Mouse (Mus musculus): Measurements from ENCODE around the gene Gde1. TPM values are rescaled to one million over a fixed set of nuclear protein-coding genes. Genes with fewer than 3 reads are reported as not detected.
A peak's percentile ranks its signal among the peaks of the same experiment; 100 is the strongest.

Gde1 gene
- polyA plus RNA-seq, 1 experiment from 2014 or later: 81.1 TPM

GRCm38 (mm10) chr7:118704001-118704850 lies 1.4 kb downstream of the Gde1 start:
- WGBS: 83% methylated on average over 9 of the region's 9 CpGs
- no peaks in the 10 kb centered on the region for H3K9me3 ChIP-seq (replicated peaks; ENCODE audit: control insufficient read depth, low read length)
- DNase-seq (ENCODE audit: low spot score) (no peak), ATAC-seq (replicated peaks; ENCODE audit: insufficient number of reproducible peaks, low FRiP score, low TSS enrichment, low read depth) (no peak)
- peaks cover 2% of the 10 kb centered on the region; the same call in 1 of the 2 replicates for H3K4me1 ChIP-seq (ENCODE audit: control insufficient read depth, insufficient read depth, low read length)
- H3K36me3 ChIP-seq (replicated peaks; ENCODE audit: control insufficient read depth, insufficient read depth, low read depth, low read length): no peaks in the 10 kb centered on the region
- no peak overlapping the region for H3K27ac ChIP-seq (replicated peaks; ENCODE audit: low read depth, low read length)
- no peaks in the 10 kb centered on the region for H3K27me3 ChIP-seq (ENCODE audit: control insufficient read depth, insufficient read depth, low read length)
- H3K4me2 ChIP-seq (ENCODE audit: low read depth, low read length): peak overlapping the region; percentile 19; the same call in 1 of the 2 replicates
- no peak overlapping the region for H3K9ac ChIP-seq (replicated peaks; ENCODE audit: low read length)
- H3K4me3 ChIP-seq (ENCODE audit: low read depth, low read length): peak overlapping the region; percentile 90

DNA sequence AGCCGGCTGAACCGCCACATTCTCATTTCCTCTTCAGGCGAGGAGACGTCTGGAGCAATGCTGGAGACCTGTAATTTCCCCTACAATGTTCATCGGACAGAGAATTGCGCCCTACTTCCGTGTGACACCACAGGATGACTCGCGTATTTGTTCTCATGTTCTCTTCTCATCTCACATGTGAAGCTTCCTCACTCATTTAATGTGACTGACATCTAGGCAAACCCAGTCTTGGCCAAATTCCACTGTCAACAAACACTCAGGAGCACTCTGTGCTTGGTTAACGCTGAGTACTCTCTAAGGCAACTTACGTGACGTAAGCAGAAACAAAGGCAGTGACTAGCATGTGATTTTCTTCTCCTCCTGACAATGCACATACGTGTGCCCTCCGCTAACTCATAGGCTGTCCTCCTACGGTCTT lies 2.4 kb downstream of the Gde1 start:
- H3K4me1 ChIP-seq (ENCODE audit: control insufficient read depth, insufficient read depth, low read length): peaks cover 2% of the 10 kb centered on the region; the same call in 1 of the 2 replicates
- H3K9me3 ChIP-seq (replicated peaks; ENCODE audit: control insufficient read depth, low read length): no peaks in the 10 kb centered on the region
- H3K27me3 ChIP-seq (ENCODE audit: control insufficient read depth, insufficient read depth, low read length): no peaks in the 10 kb centered on the region
- H3K4me3 ChIP-seq (ENCODE audit: low read depth, low read length): no peak overlapping the region
- DNase-seq (ENCODE audit: low spot score) (no peak), ATAC-seq (replicated peaks; ENCODE audit: insufficient number of reproducible peaks, low FRiP score, low TSS enrichment, low read depth) (no peak)
- no peak overlapping the region for H3K27ac ChIP-seq (replicated peaks; ENCODE audit: low read depth, low read length)
- H3K4me2 ChIP-seq (ENCODE audit: low read depth, low read length): no peak overlapping the region
- no peak overlapping the region for H3K9ac ChIP-seq (replicated peaks; ENCODE audit: low read length)
- H3K36me3 ChIP-seq (replicated peaks; ENCODE audit: control insufficient read depth, insufficient read depth, low read depth, low read length): no peaks in the 10 kb centered on the region; the same call in 1 of the 2 replicates
- 90% methylated on average over 15 of the region's 15 CpGs for WGBS

GRCm38 (mm10) chr7:118698882-118699281 lies 6.7 kb downstream of the Gde1 start:
- ATAC-seq (replicated peaks; ENCODE audit: insufficient number of reproducible peaks, low FRiP score, low TSS enrichment, low read depth) (no peak), DNase-seq (ENCODE audit: low spot score) (no peak)
- no peak overlapping the region for H3K27ac ChIP-seq (replicated peaks; ENCODE audit: low read depth, low read length)
- no peak overlapping the region for H3K4me3 ChIP-seq (ENCODE audit: low read depth, low read length)
- no peaks in the 10 kb centered on the region for H3K4me1 ChIP-seq (ENCODE audit: control insufficient read depth, insufficient read depth, low read length)
- no peak overlapping the region for H3K9ac ChIP-seq (replicated peaks; ENCODE audit: low read length)
- H3K36me3 ChIP-seq (replicated peaks; ENCODE audit: control insufficient read depth, insufficient read depth, low read depth, low read length): no peaks in the 10 kb centered on the region; the same call in 1 of the 2 replicates
- no peaks in the 10 kb centered on the region for H3K9me3 ChIP-seq (replicated peaks; ENCODE audit: control insufficient read depth, low read length)
- no peaks in the 10 kb centered on the region for H3K27me3 ChIP-seq (ENCODE audit: control insufficient read depth, insufficient read depth, low read length)
- H3K4me2 ChIP-seq (ENCODE audit: low read depth, low read length): no peak overlapping the region
- 96% methylated on average over 9 of the region's 9 CpGs for whole genome bisulfite sequencing

GRCm38 (mm10) chr7:118697168-118697567 lies 8.4 kb downstream of the Gde1 start:
- WGBS: 85% methylated on average over 4 of the region's 4 CpGs
- no peak overlapping the region for H3K4me2 ChIP-seq (ENCODE audit: low read depth, low read length)
- no peaks in the 10 kb centered on the region for H3K27me3 ChIP-seq (ENCODE audit: control insufficient read depth, insufficient read depth, low read length)
- no peaks in the 10 kb centered on the region; the same call in 1 of the 2 replicates for H3K36me3 ChIP-seq (replicated peaks; ENCODE audit: control insufficient read depth, insufficient read depth, low read depth, low read length)
- ATAC-seq (replicated peaks; ENCODE audit: insufficient number of reproducible peaks, low FRiP score, low TSS enrichment, low read depth): no peak
- H3K9ac ChIP-seq (replicated peaks; ENCODE audit: low read length): no peak overlapping the region
- H3K27ac ChIP-seq (replicated peaks; ENCODE audit: low read depth, low read length): no peak overlapping the region
- H3K9me3 ChIP-seq (replicated peaks; ENCODE audit: control insufficient read depth, low read length): no peaks in the 10 kb centered on the region
- DNase-seq (ENCODE audit: low spot score): no peak
- H3K4me3 ChIP-seq (ENCODE audit: low read depth, low read length): no peak overlapping the region
- H3K4me1 ChIP-seq (ENCODE audit: control insufficient read depth, insufficient read depth, low read length): no peaks in the 10 kb centered on the region

GRCm38 (mm10) chr7:118696146-118696545 lies 9.4 kb downstream of the Gde1 start:
- no peak overlapping the region for H3K9ac ChIP-seq (replicated peaks; ENCODE audit: low read length)
- no peak for DNase-seq (ENCODE audit: low spot score)
- no peak overlapping the region for H3K4me2 ChIP-seq (ENCODE audit: low read depth, low read length)
- no peak overlapping the region for H3K27ac ChIP-seq (replicated peaks; ENCODE audit: low read depth, low read length)
- ATAC-seq (replicated peaks; ENCODE audit: insufficient number of reproducible peaks, low FRiP score, low TSS enrichment, low read depth): no peak
- WGBS: 90% methylated on average over 6 of the region's 6 CpGs
- no peak overlapping the region for H3K4me3 ChIP-seq (ENCODE audit: low read depth, low read length)
- no peaks in the 10 kb centered on the region; the same call in 1 of the 2 replicates for H3K36me3 ChIP-seq (replicated peaks; ENCODE audit: control insufficient read depth, insufficient read depth, low read depth, low read length)
- no peaks in the 10 kb centered on the region for H3K27me3 ChIP-seq (ENCODE audit: control insufficient read depth, insufficient read depth, low read length)
- H3K4me1 ChIP-seq (ENCODE audit: control insufficient read depth, insufficient read depth, low read length): no peaks in the 10 kb centered on the region
- no peaks in the 10 kb centered on the region for H3K9me3 ChIP-seq (replicated peaks; ENCODE audit: control insufficient read depth, low read length)

GRCm38 (mm10) chr7:118691287-118691686 lies 14.3 kb downstream of the Gde1 start:
- H3K27ac ChIP-seq (replicated peaks; ENCODE audit: low read depth, low read length): no peak overlapping the region
- H3K9me3 ChIP-seq (replicated peaks; ENCODE audit: control insufficient read depth, low read length): no peaks in the 10 kb centered on the region
- no peak overlapping the region for H3K4me3 ChIP-seq (ENCODE audit: low read depth, low read length)
- H3K9ac ChIP-seq (replicated peaks; ENCODE audit: low read length): no peak overlapping the region
- H3K27me3 ChIP-seq (ENCODE audit: control insufficient read depth, insufficient read depth, low read length): no peaks in the 10 kb centered on the region
- 93% methylated on average over 2 of the region's 2 CpGs for WGBS
- H3K4me2 ChIP-seq (ENCODE audit: low read depth, low read length): no peak overlapping the region
- no peaks in the 10 kb centered on the region for H3K4me1 ChIP-seq (ENCODE audit: control insufficient read depth, insufficient read depth, low read length)
- no peaks in the 10 kb centered on the region for H3K36me3 ChIP-seq (replicated peaks; ENCODE audit: control insufficient read depth, insufficient read depth, low read depth, low read length)
- no peak for DNase-seq (ENCODE audit: low spot score)
- no peak for ATAC-seq (replicated peaks; ENCODE audit: insufficient number of reproducible peaks, low FRiP score, low TSS enrichment, low read depth)

GRCm38 (mm10) chr7:118689088-118689487 lies 16.5 kb downstream of the Gde1 start:
- Histone ChIP-seq H3K27ac (replicated peaks; ENCODE audit: low read depth, low read length) (no peak overlapping the region), H3K4me3 (ENCODE audit: low read depth, low read length) (no peak overlapping the region), H3K9ac (replicated peaks; ENCODE audit: low read length) (no peak overlapping the region), H3K36me3 (replicated peaks; ENCODE audit: control insufficient read depth, insufficient read depth, low read depth, low read length) (no peaks in the 10 kb centered on the region), H3K27me3 (ENCODE audit: control insufficient read depth, insufficient read depth, low read length) (no peaks in the 10 kb centered on the region), H3K4me1 (ENCODE audit: control insufficient read depth, insufficient read depth, low read length) (no peaks in the 10 kb centered on the region), H3K9me3 (replicated peaks; ENCODE audit: control insufficient read depth, low read length) (no peaks in the 10 kb centered on the region), H3K4me2 (ENCODE audit: low read depth, low read length) (no peak overlapping the region)
- ATAC-seq (replicated peaks; ENCODE audit: insufficient number of reproducible peaks, low FRiP score, low TSS enrichment, low read depth): no peak
- 85% methylated on average over 7 of the region's 7 CpGs for WGBS
- no peak for DNase-seq (ENCODE audit: low spot score)

GRCm38 (mm10) chr7:118688199-118688598 lies 17.4 kb downstream of the Gde1 start:
- DNase-seq (ENCODE audit: low spot score): peak; percentile 87
- H3K27ac ChIP-seq (replicated peaks; ENCODE audit: low read depth, low read length): no peak overlapping the region
- no peaks in the 10 kb centered on the region for H3K9me3 ChIP-seq (replicated peaks; ENCODE audit: control insufficient read depth, low read length)
- no peaks in the 10 kb centered on the region for H3K4me1 ChIP-seq (ENCODE audit: control insufficient read depth, insufficient read depth, low read length)
- 33% methylated on average over 5 of the region's 5 CpGs for WGBS
- H3K27me3 ChIP-seq (ENCODE audit: control insufficient read depth, insufficient read depth, low read length): no peaks in the 10 kb centered on the region
- H3K9ac ChIP-seq (replicated peaks; ENCODE audit: low read length): no peak overlapping the region
- H3K4me3 ChIP-seq (ENCODE audit: low read depth, low read length): no peak overlapping the region
- no peak overlapping the region for H3K4me2 ChIP-seq (ENCODE audit: low read depth, low read length)
- ATAC-seq (replicated peaks; ENCODE audit: insufficient number of reproducible peaks, low FRiP score, low TSS enrichment, low read depth): no peak; the same call in 1 of the 2 replicates
- no peaks in the 10 kb centered on the region for H3K36me3 ChIP-seq (replicated peaks; ENCODE audit: control insufficient read depth, insufficient read depth, low read depth, low read length)

All from embryonic facial prominence, embryonic 11.5 days (tissue).